In genomic region chr1:52578298-52579056, GRCm38 (mm10) we compare ENCODE assay signal across 7 mouse cellular contexts. TPM values are rescaled to one million over a fixed set of nuclear protein-coding genes. Genes with fewer than 3 reads are reported as not detected.
DNase-seq lines count a peak whose midpoint lies in the region; ATAC-seq and TF ChIP-seq lines count a peak whose summit lies in the region.

No protein-coding gene starts in this region.

- TF ChIP-seq POLR2A in MEL (IDR thresholded peaks at IDR 0.05; ENCODE audit: control insufficient read depth in 1 of 2, insufficient read depth in 1 of 2, low read depth in 1 of 2, low read length in 2 of 2, poor library complexity in 1 of 2) = no peak
- TF ChIP-seq POLR2A in myocyte (IDR thresholded peaks at IDR 0.05; ENCODE audit: insufficient read length, low read depth) = no peak

- H3ac ChIP-seq in myocyte (ENCODE audit: control insufficient read depth, insufficient read length) = no peak overlapping the region

- H3K79me2 ChIP-seq in MEL (ENCODE audit: control insufficient read depth, insufficient read depth, low read length, poor library complexity) = no peaks in the 10 kb centered on the region
- no peaks in the 10 kb centered on the region for H3K79me2 ChIP-seq in myocyte (ENCODE audit: control insufficient read depth, insufficient read depth)

- H3K27ac ChIP-seq in MEL (ENCODE audit: control insufficient read depth, low read depth, low read length) = peak overlapping the region; percentile 65
- H3K27ac ChIP-seq in liver, embryonic 12.5 days = peak overlapping the region; percentile 45

- H3K4me3 ChIP-seq in MEL (ENCODE audit: control insufficient read depth in 1 of 2, insufficient read depth in 1 of 2, low read depth in 2 of 2, low read length in 2 of 2) = no peak overlapping the region
- H3K4me3 ChIP-seq in liver, embryonic 12.5 days = no peak overlapping the region
- no peak overlapping the region for H3K4me3 ChIP-seq in myocyte

- DNase-seq in B cell, adult 2 months = peak; percentile 53 to 54
- peak; percentile 75 for DNase-seq in MEL (ENCODE audit: low read depth, low spot score)
- peak; percentile 77 for DNase-seq in forelimb bud, embryonic 11.5 days (ENCODE audit: low read depth, low spot score)
- peak; percentile 20 for DNase-seq in hindlimb bud, embryonic 11.5 days (ENCODE audit: extremely low spot score, low read depth, low spot score)
- DNase-seq in thymus, postnatal 14 days = peak; percentile 73

- TF ChIP-seq CTCF in MEL (IDR thresholded peaks at IDR 0.05 in 2 of 3, conservative IDR thresholded peaks at IDR 0.05 in 1 of 3; ENCODE audit: control insufficient read depth in 1 of 3, insufficient read depth in 1 of 3, low read depth in 2 of 3, low read length in 3 of 3, poor library complexity in 1 of 3, severe bottlenecking in 1 of 3) = no peak

- H3K4me2 ChIP-seq in liver, embryonic 12.5 days = peak overlapping the region; percentile 22
- peak overlapping the region; percentile 55 for H3K4me2 ChIP-seq in myocyte (ENCODE audit: low read depth)

- H3K9me3 ChIP-seq in MEL (replicated peaks; ENCODE audit: insufficient read depth, low read length) = no peaks in the 10 kb centered on the region
- H3K9me3 ChIP-seq in liver, embryonic 12.5 days (replicated peaks) = no peaks in the 10 kb centered on the region

- no peak for TF ChIP-seq RAD21 in MEL (IDR thresholded peaks at IDR 0.05; ENCODE audit: low read depth, low read length)

- H3K4me1 ChIP-seq in MEL (ENCODE audit: control insufficient read depth in 1 of 2, insufficient read depth in 2 of 2, low read length in 2 of 2) = peaks cover 0 to 18% of the 10 kb centered on the region in 2 experiments; a peak in 3 of 4 replicates
- H3K4me1 ChIP-seq in liver, embryonic 12.5 days = peaks cover 18% of the 10 kb centered on the region

- H3K27me3 ChIP-seq in MEL (ENCODE audit: control insufficient read depth in 1 of 2, insufficient read depth in 2 of 2, low read length in 2 of 2) (no peaks in the 10 kb centered on the region), myocyte (ENCODE audit: control insufficient read depth, insufficient read depth, insufficient read length) (no peaks in the 10 kb centered on the region)
- no peaks in the 10 kb centered on the region for H3K27me3 ChIP-seq in liver, embryonic 12.5 days (replicated peaks)

- TF ChIP-seq EP300 in MEL (IDR thresholded peaks at IDR 0.05; ENCODE audit: low read depth in 1 of 2, low read length in 2 of 2) = peak; percentile 24 to 27; a peak in 2 of 4 replicates

- ATAC-seq in liver, embryonic 12.5 days = peak; percentile 79

- H3K9ac ChIP-seq in MEL (ENCODE audit: control insufficient read depth, low read depth, low read length, poor library complexity, severe bottlenecking) = peak overlapping the region; percentile 21; the same call in 1 of the 2 replicates
- H3K9ac ChIP-seq in liver, embryonic 12.5 days = no peak overlapping the region

- H3K36me3 ChIP-seq in MEL (ENCODE audit: control insufficient read depth in 1 of 2, insufficient read depth in 2 of 2, low read length in 2 of 2) (peaks cover 0 to 22% of the 10 kb centered on the region in 2 experiments; a peak in 2 of 4 replicates), myocyte (ENCODE audit: control insufficient read depth, insufficient read depth) (no peaks in the 10 kb centered on the region)
- H3K36me3 ChIP-seq in liver, embryonic 12.5 days = no peaks in the 10 kb centered on the region

- WGBS in liver, embryonic 12.5 days (ENCODE audit: insufficient replicate concordance) = 11% methylated on average over 5 of the region's 5 CpGs

TF ChIP-seq in MEL, 35 proteins besides CTCF, POLR2A, EP300 and RAD21:
- TF ChIP-seq NRF1 (IDR thresholded peaks at IDR 0.05; ENCODE audit: insufficient read depth, low read depth, low read length, poor library complexity, severe bottlenecking) = no peak
- no peak for TF ChIP-seq UBTF (IDR thresholded peaks at IDR 0.05; ENCODE audit: borderline replicate concordance, insufficient read depth, low read depth, low read length)
- no peak for TF ChIP-seq E2F4 (IDR thresholded peaks at IDR 0.05; ENCODE audit: borderline replicate concordance, low read depth, low read length)
- TF ChIP-seq CHD2 (IDR thresholded peaks at IDR 0.05; ENCODE audit: low read length) = no peak
- TF ChIP-seq ZNF384 (IDR thresholded peaks at IDR 0.05; ENCODE audit: low read depth, low read length) = no peak
- no peak for TF ChIP-seq JUND (IDR thresholded peaks at IDR 0.05; ENCODE audit: low read depth, low read length)
- TF ChIP-seq MYC (IDR thresholded peaks at IDR 0.05; ENCODE audit: low read depth, low read length) = no peak
- no peak for TF ChIP-seq ZMIZ1 (IDR thresholded peaks at IDR 0.05; ENCODE audit: low read depth, low read length)
- TF ChIP-seq TAL1 (IDR thresholded peaks at IDR 0.05; ENCODE audit: low read length) = peak; percentile 39
- TF ChIP-seq MAX (IDR thresholded peaks at IDR 0.05; ENCODE audit: low read length) = peak; percentile 17; the same call in 1 of the 2 replicates
- TF ChIP-seq MAZ (IDR thresholded peaks at IDR 0.05; ENCODE audit: low read depth, low read length) = no peak
- TF ChIP-seq MEF2A (IDR thresholded peaks at IDR 0.05; ENCODE audit: extremely low read depth, insufficient replicate concordance, low read depth, low read length, poor library complexity, severe bottlenecking) = peak; percentile 75; the same call in 1 of the 2 replicates
- no peak for TF ChIP-seq ELF1 (IDR thresholded peaks at IDR 0.05; ENCODE audit: low read depth, low read length)
- TF ChIP-seq MYB (IDR thresholded peaks at IDR 0.05; ENCODE audit: low read depth, low read length) = no peak
- no peak for TF ChIP-seq HCFC1 (IDR thresholded peaks at IDR 0.05; ENCODE audit: low read depth, low read length)
- 0 out of 2 replicates have a peak, but pooled peaks have one; percentile 19 for TF ChIP-seq GATA1 (IDR thresholded peaks at IDR 0.05; ENCODE audit: low read depth, low read length)
- no peak for TF ChIP-seq GABPA (IDR thresholded peaks at IDR 0.05; ENCODE audit: low read depth, low read length)
- TF ChIP-seq USF1 (IDR thresholded peaks at IDR 0.05; ENCODE audit: low read depth, low read length) = no peak

TF ChIP-seq in myocyte, 11 proteins besides CTCF, POLR2A, EP300 and RAD21:
- TF ChIP-seq REST (IDR thresholded peaks at IDR 0.05; ENCODE audit: insufficient read depth, insufficient read length) (no peak), SRF (IDR thresholded peaks at IDR 0.05; ENCODE audit: control insufficient read depth, insufficient read length, low read depth) (no peak), TCF3 (IDR thresholded peaks at IDR 0.05; ENCODE audit: insufficient read length, low read depth) (no peak), E2F4 (IDR thresholded peaks at IDR 0.05; ENCODE audit: insufficient read depth) (no peak), USF1 (IDR thresholded peaks at IDR 0.05; ENCODE audit: low read depth) (no peak), MYOG (IDR thresholded peaks at IDR 0.05; ENCODE audit: control insufficient read depth in 1 of 3, insufficient read depth in 1 of 3, insufficient read length in 2 of 3, low read depth in 2 of 3) (no peak), MYOD1 (IDR thresholded peaks at IDR 0.05; ENCODE audit: control insufficient read depth in 1 of 3, insufficient read length in 2 of 3, low read depth in 2 of 3) (no peak), CEBPB (IDR thresholded peaks at IDR 0.05; ENCODE audit: insufficient read depth, poor library complexity, severe bottlenecking) (no peak), POLR2AphosphoS2 (IDR thresholded peaks at IDR 0.05; ENCODE audit: insufficient read length, low read depth) (no peak), TCF12 (IDR thresholded peaks at IDR 0.05; ENCODE audit: insufficient read depth, poor library complexity, severe bottlenecking) (no peak), MAX (IDR thresholded peaks at IDR 0.05; ENCODE audit: low read depth) (no peak)

RNA-seq across cellular contexts. Expression of gene Nemp2, which starts 52.0 kb away (rescaled TPM):
- total RNA-seq in MEL (2012; rRNA removed) = 2.6 and 2.8 TPM in 2 replicates
- polyA plus RNA-seq in MEL (2012; ENCODE audit: insufficient read depth in 1 of 2, insufficient read length in 2 of 2, low read depth in 1 of 2, low replicate concordance in 2 of 2, missing spikeins in 1 of 2) = 1 to 10 TPM in 1 of 2 experiments, not detected in 1; 4.6 TPM
- polyA plus RNA-seq in liver, embryonic 12.5 days (2016; fragmentation: Nextera tagmentation; extraction: Ambion mirVana) = 2.8 and 3.4 TPM in 2 replicates
- 1.2 TPM for polyA plus RNA-seq in myocyte (2012; fragmentation: generic; extraction: Trizol)

Comparison
In these comparisons a context has a peak if more than half of its experiments do, and no peak if none do; other contexts are left out.
1. DNase-seq: peak in every context shown above with its lines; median percentile 77 in forelimb bud, embryonic 11.5 days; 75 in MEL; 73 in thymus, postnatal 14 days; 54 in B cell, adult 2 months; 20 in hindlimb bud, embryonic 11.5 days.